Mouse (Mus musculus) small intestine, adult 2 months (tissue): Measurements from ENCODE around the gene Meis1.

Source experiments
- CTCF ChIP-seq: fragments of 200-500 bp; IDR thresholded peaks from 2 replicates; pipeline ENCODE4 v1.5.1; 2012; ENCODE audit warnings: low read depth, mild to moderate bottlenecking, control low read depth, inconsistent platforms, low read length, moderate library complexity, mixed read lengths; ENCODE audit not compliant: insufficient replicate concordance, insufficient read length; ENCODE audit errors: extremely low read depth
- POLR2A ChIP-seq: fragments of 200-500 bp; IDR thresholded peaks from 2 replicates; pipeline ENCODE4 v1.6.1; 2012; ENCODE audit warnings: low read depth, mild to moderate bottlenecking, control low read depth, inconsistent platforms, low read length, moderate library complexity

DNA sequence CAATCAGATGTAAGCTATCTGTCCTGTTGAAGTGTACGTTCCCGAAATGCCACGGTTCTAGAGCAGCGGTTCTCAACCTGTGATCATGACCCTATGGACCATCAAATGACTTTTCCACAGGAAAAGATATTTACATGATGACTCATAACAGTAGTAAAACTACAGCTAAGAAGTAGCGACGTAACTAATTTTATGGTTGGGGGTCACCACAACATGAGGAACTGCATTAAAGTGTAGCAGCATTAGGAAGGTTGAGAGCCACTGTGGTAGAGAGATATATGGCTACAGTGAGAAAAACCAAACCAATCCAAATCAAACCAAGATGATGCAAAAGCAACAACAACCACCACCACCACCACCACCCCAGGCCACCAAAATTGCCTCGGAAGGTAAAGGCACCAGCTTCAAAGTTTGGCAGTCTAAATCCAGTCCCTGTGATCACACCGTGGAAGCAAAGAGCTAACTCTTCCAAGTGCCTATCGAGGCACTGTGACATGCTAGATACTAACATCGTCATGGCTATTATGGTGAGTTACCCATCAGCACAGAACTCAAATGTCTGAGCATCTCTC, 17.9 kb upstream of the Meis1 start:
- TF ChIP-seq CTCF (no peak), POLR2A (no peak)
